Mouse (Mus musculus) v-Abl transformed pro-B cells (cell line): ENCODE measurements at regions not wholly inside any gene's neighbourhood (a gene's known extent, or its start where the extent isn't known, plus 50 kb on each side); places are given as distances from the start of the nearest gene placed in this dataset.

Source experiments
- in situ Hi-C, 2 experiments: fragments of 400-800 bp; cut with MboI; formaldehyde crosslinking; loops; one replicate each; pipeline ENCODE4 v1.15.1; 2025; ENCODE audit not compliant: unreplicated experiment in 2 of 2

GRCm38 (mm10) chr1:193451471-193452135, 81.5 kb upstream of the Camk1g start:
- in situ Hi-C loops = no loop called here

- in situ Hi-C loops = no loop called here
These were observed 80.7 kb upstream of the Camk1g start for GRCm38 (mm10) chr1:193450814-193451213.

DNA sequence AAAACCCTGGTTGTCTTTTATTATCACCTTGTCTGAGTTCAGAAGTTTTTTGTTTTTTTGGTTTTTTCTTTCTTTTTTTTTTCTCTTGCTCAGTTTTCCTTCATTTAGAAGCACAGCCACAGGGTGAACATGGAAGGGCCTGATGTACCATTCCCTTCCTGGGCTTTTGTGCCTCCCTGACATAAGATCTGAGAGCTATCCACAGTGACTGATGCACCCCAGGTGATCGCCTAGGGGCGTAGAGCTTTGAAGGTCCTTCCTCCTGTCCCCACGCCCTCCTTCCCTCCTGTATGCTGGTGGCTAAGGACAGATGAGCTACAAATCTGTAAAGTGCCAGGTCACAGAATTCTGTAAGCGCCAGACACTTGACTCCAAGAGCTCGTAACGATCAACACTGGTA, 80.1 kb upstream of the Camk1g start:
- in situ Hi-C loops = no loop called here

GRCm38 (mm10) chr1:193449394-193450103, 79.5 kb upstream of the Camk1g start:
- in situ Hi-C loops = no loop called here

- in situ Hi-C loops = no loop called here
These were observed 78.8 kb upstream of the Camk1g start for GRCm38 (mm10) chr1:193448793-193449393.

- in situ Hi-C loops = no loop called here
These were observed 77.5 kb upstream of the Camk1g start for GRCm38 (mm10) chr1:193447647-193448046.

DNA sequence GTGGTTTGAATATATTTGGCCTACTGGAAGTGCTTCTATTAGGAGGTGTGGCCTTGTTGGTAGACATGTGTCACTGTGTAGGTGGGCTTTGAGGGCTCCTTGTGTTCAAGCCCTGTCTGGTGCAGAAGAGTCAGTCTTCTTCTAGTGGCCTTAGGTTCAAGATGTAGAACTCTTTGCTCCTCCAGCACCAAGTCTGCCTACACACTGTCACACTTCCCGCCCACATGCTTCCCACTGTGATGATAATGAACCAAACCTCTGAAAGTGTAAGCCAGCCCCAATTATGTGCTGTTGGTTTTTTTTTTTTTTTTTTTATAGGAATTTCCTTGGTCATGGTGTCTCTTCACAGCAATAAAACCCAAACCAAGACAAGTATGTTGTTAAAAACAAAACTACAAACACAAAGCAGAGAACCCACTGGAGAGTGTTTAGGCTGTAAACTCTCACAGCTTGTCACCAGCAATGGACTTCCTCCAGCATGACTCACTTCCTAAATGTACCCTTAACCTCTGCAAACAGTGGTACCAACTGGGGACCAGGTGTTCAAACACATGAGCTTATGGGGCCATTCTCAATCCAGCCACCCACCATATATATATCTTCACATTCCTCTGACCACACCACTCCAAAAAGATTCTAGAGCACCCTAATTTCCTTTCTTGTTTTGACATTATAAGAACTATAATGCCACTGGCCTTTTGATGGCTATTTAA, 74.0 kb upstream of the Camk1g start:
- in situ Hi-C loops = no loop called here

GRCm38 (mm10) chr1:193440512-193440911, 70.4 kb upstream of the Camk1g start:
- in situ Hi-C loops = no loop called here

GRCm38 (mm10) chr1:193434281-193434680, 64.2 kb upstream of the Camk1g start:
- in situ Hi-C loops = no loop called here

- in situ Hi-C loops = no loop called here
These were observed 63.5 kb upstream of the Camk1g start for GRCm38 (mm10) chr1:193433493-193434021.

- in situ Hi-C loops = no loop called here
These were observed 60.1 kb upstream of the Camk1g start for GRCm38 (mm10) chr1:193430231-193430630.

DNA sequence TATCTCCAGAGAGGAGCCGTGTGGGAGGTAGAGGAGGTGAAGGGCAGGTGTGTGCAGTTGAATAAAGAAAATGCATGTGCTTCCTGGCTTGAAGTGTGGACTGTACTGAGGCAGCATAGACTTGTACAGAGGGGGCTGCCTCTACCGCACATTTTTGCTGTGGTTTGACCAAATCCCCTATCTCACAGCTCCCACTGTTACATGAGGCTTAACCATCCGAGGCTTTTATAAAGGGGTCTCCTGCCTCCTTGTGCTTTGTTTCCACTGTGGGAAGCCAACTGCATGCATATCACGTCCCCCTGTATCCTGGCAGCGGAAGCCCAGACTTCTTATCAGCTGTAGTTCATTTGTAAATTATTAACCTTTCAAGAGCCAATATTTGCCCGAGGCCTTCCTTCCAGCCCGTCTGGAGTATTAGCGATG, 53.6 kb upstream of the Camk1g start:
- in situ Hi-C loops = no loop called here

- in situ Hi-C loops = no loop called here
These were observed 52.8 kb upstream of the Camk1g start for GRCm38 (mm10) chr1:193422886-193423285.

DNA sequence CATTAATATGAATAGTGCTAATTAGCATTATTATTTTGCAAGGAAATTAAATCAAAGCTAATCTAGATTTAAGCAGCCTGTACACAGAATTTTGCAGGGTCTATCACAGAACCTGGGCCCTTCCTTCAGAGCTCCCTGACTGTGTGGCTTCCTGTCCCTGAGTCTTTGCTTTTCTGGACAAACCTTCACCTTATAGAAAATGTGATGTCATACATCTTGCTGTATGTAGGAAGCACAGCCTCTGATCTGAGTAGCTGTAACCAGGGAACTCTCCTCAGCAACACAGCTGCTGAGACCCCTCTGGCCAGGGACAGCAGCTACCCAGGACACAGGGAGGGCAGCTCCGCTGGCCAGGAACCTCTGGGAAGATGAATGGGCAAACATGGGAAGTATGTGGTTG, 51.7 kb upstream of the Camk1g start:
- in situ Hi-C loops = no loop called here

DNA sequence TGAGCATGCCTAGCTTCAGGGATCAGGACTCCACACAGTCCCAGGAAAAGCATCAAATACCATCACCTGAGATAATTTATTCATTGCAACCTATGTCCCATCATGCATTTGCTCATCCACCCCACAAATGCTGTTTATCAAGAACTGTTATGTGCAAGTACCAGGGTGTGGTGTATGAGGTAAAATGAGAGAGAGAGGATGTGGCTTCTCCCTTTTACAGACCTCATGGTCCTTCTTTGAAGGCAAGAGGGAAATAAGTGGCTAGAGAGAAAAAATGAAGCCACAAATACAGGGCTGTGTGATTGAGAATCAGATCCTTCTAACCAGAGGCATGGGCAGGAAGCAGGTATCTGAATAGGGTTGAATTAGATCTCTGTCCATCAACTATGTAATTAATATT, 51.3 kb upstream of the Camk1g start:
- in situ Hi-C loops = no loop called here
